Mouse (Mus musculus): ENCODE results near the gene Gm10377. TPM values are rescaled to one million over a fixed set of nuclear protein-coding genes. Genes with fewer than 3 reads are reported as not detected.

Gene Gm10377
- not detected for polyA plus RNA-seq (2017; shearing (Covaris generic))

DNA sequence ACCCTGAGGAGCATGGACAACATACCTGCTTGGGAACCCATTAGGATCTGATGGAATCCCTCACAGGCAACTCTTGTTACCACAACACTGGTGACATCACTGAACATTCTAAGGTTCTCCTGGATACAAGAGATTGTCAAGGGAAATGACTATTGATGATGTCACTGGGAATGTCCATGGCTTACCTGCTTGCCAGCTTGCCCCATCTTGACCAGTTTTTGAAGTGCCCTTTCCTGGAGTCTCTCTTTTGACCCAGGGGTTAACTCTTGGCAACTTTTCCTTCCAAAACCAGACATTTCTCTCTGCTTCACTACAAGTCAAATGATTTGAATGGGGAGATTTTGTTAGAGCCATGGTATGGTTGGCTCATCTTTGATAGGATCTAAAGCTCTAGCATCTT lies at the start of gene Gm10377:
Gene Gm10377, minus strand, starts transcription at position 101 of the 400 bp plus-strand sequence.

GRCm38 (mm10) chr14:42768721-42769120 lies 29.1 kb downstream of the Gm10377 start, which contains the start of gene Gm3015:
Gene Gm3015, minus strand, starts transcription at chr14:42768821.

Other genes with a start within 250 kb of the Gm10377 start
- not detected for gene Gm17124, start 198.1 kb downstream of the Gm10377 start, polyA plus RNA-seq (2017; shearing (Covaris generic))
- not detected for gene Gm3633, start 156.1 kb downstream of the Gm10377 start, polyA plus RNA-seq (2017; shearing (Covaris generic))
- gene Gm10378, start 142.0 kb downstream of the Gm10377 start, polyA plus RNA-seq (2017; shearing (Covaris generic)), result not detected
- not detected for gene Gm3015, start 29.2 kb downstream of the Gm10377 start, polyA plus RNA-seq (2017; shearing (Covaris generic))
- gene Gm21977, start 55.5 kb upstream of the Gm10377 start, polyA plus RNA-seq (2017; shearing (Covaris generic)), result not detected
- gene Gm8082, start 195.6 kb upstream of the Gm10377 start, polyA plus RNA-seq (2017; shearing (Covaris generic)), result not detected
- gene Gm10376, start 217.6 kb upstream of the Gm10377 start, polyA plus RNA-seq (2017; shearing (Covaris generic)), result not detected

Measured in CD4-positive, CD25-positive, alpha-beta regulatory T cell (primary cell).